Mouse (Mus musculus) erythroblast, embryonic 14.5 days (primary cell): ENCODE data around the gene Cryzl1.

Source experiments
- GATA1 ChIP-seq: IDR thresholded peaks from 2 replicates; pipeline ENCODE4 v1.6.1; 2012; ENCODE audit warnings: low read length, inconsistent platforms, mixed read lengths
- TAL1 ChIP-seq: IDR thresholded peaks from 3 replicates; pipeline ENCODE4 v1.6.1; 2012; ENCODE audit warnings: low read length, inconsistent platforms, mixed read lengths

GRCm38 (mm10) chr16:91655285-91655684 is 73.5 kb downstream of the Cryzl1 start:
- TF ChIP-seq TAL1 (no peak), GATA1 (no peak)
